Mouse (Mus musculus) kidney, adult 18-20 months (tissue): Measurements from ENCODE around the gene Pomt1.

Experiments used
- DNase-seq: peaks from one replicate; pipeline ENCODE4 v3.0.0; 2021

The Pomt1 gene

DNA sequence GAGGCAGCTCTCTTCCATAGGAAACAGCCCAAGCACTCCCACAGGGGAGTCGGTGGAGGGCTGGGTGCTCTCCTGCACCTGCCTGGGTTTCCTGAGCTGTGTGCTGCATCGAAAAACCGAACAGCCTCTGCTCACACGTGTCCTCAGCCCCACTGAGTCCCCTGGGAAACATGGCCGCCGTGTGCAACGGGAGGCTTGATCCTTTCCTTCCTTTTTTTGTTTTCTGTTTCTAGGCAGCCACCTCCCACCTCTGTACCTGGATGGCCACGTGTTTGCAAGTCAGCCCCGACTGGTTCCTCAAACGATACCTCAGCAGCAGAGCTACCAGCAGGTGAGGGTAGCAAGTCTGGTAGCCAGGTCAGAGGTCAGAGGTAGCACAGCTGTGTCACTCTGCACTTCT lies 14.3 kb upstream of the Pomt1 start:
- DNase-seq = no peak

GRCm38 (mm10) chr2:32235433-32235832 lies 957 bp upstream of the Pomt1 start:
- DNase-seq = no peak

- peak; percentile 62 for DNase-seq
Measured at GRCm38 (mm10) chr2:32236760-32237487, 534 bp downstream of the Pomt1 start.

- DNase-seq = no peak
Measured at GRCm38 (mm10) chr2:32237571-32237970, 1.2 kb downstream of the Pomt1 start.

- no peak for DNase-seq
Measured at GRCm38 (mm10) chr2:32238708-32239435, 2.5 kb downstream of the Pomt1 start.

DNA sequence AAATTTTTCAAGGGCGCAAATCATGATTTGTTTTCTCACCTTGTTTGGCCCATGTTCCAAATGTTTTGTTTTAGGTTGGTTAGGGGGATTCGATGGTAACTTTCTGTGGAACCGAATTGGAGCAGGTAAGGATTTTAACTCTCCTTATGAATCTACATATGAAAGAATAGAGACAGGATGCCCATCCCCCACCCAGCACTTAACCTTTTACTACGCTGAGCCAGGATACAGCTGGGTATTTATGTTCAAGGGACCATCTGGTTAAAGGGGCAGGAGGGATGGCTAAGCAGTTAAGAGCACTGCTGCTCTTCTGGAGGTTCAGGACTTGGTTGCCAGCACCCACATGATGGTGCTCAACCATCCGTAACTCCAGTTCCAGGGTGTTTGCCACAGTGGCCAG lies 4.2 kb downstream of the Pomt1 start:
- no peak for DNase-seq

DNA sequence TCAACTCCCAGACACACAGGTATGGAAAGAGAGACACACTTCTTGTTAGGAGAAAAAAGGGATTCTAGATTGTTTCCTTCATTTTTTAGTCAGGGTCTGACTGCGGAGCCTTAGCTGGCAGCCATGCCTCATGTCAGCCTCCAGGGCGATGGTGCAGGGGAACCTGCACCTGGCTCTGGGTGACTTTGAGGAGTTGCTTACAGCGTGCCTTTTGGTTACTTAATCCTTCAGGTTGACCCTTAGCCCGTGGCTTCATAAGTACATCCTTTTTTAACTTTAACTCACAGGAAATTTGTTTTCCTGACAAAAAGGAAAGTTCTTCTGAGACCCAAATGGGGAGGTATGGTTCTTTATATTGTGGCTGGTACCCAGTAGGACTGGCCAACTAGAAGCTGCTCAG lies 6.6 kb downstream of the Pomt1 start:
- DNase-seq = no peak

GRCm38 (mm10) chr2:32246741-32247140 lies 10.4 kb downstream of the Pomt1 start:
- DNase-seq = no peak

GRCm38 (mm10) chr2:32248377-32249361 lies 12.3 kb downstream of the Pomt1 start:
- DNase-seq = peak; percentile 41

- DNase-seq = no peak
Measured at GRCm38 (mm10) chr2:32251791-32252527, 15.6 kb downstream of the Pomt1 start.

DNA sequence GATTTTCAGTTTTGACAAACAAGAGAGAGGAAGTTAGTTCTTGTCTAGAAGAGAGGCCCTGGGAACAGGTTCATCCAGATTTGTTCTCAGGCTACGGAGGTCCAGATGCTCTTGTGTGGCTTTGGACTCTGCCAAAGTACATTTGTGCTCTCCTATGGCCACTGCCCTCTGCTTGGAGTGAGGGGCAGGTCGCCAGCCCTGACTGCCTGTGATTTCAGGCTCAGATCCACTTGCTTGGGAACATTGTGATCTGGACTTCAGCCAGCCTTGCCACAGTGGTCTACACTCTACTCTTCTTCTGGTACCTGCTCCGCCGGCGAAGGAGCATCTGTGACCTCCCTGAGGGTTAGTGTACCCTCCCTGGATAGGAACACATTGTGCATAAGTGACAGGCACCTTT lies 16.3 kb downstream of the Pomt1 start:
- DNase-seq = no peak

DNA sequence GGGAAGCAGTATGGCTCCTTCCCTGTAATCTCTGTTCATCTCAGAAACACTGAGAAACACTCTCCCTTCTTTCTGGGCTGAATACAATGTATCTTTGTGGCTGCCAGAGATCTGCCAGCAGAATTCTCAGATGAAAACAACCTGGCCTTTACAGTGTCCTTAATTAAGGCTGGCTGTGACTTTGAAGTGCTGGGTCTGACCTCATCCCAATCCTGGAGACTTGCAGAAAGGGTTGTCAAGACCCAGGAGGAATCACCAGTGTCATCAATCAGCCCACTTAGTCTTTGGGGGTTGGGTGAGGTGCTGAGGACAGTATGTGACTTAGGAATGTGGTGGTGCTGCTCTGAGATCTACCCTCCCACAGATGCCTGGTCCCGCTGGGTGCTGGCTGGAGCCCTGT lies 17.0 kb downstream of the Pomt1 start:
- no peak for DNase-seq

GRCm38 (mm10) chr2:32254563-32254962 lies 18.2 kb downstream of the Pomt1 start:
- no peak for DNase-seq

DNA sequence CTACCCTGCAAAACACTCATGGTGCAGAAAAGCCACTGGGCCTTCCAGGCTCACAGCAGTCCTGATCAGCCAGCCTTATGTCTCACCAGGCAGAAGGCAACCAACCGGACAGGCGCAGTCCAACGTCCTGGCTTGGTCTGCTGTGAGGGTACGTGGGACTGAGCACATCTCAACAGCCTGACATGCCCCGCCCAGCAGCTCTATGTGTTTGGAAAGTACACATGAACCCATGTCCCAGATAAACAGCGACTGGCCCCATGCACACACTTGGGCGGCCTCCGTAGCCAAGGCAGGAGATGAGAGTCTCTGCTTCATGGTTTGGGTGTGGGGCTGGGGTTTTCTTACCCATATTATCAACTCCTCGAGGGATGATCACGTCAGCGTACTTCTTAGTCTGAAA lies 19.9 kb downstream of the Pomt1 start:
- DNase-seq = no peak

GRCm38 (mm10) chr2:32258887-32259533 lies 22.6 kb downstream of the Pomt1 start:
- DNase-seq = peak; percentile 55

GRCm38 (mm10) chr2:32259657-32260417 lies 23.4 kb downstream of the Pomt1 start, which contains the start of gene Uck1:
Gene Uck1 (minus strand): TSS chr2:32260159.
- peak; percentile 92 for DNase-seq

DNA sequence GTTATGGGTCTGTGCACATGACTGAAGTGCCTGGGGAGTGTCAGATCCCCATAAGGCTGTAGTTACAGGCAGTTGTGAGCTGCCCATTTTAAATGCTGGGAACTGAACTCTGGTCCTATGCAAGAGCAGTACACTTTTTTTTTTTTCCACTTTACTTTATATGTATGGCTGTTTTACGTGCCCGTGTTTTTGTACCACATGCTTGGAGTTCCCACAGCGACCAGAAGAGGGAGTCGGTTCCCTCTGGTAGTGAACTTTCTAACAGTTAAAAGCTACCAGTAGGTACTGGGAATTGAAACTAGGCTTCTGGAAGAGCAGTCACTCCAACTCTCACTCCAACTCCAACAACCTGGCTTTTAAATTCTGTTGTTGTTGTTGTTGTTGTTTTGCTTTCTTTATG lies 24.2 kb downstream of the Pomt1 start:
- peak; percentile 66 for DNase-seq

DNA sequence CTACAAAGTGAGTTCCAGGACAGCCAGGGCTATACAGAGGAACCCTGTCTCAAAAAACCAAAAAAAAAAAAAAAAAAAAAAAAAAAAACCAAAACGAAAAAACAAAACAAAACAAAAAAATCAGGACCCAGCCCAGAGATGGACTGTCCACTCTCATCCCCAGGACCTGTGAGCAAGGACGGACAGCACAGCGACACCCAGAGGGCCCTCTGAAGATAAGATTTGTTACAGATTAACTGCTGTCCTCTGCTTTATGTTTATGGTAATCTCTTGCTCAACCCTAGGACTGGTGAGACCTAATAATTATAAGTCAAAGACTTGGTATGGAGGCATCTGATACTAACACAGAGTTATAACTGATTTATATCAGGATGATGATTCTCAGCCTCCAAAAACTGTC lies 39.4 kb downstream of the Pomt1 start:
- DNase-seq = no peak

DNA sequence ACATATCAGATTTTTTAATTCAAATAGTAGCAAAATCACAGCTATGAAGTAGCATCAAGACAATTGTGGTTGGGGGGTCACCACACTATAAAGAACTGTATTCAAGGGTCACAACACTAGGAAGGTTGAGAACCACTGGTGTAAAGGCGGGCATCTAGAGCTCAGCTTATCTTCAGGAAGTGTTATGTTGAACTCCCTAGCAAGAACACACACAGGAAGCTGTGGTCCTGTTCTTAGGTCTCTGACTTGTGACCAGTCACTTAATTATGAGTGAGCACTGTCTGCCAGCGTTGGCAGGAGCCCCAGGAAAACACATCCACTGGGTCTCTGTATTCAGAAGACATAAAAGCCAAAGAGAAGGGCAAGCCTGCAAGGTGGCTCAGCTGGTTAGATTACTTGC lies 45.9 kb downstream of the Pomt1 start:
- no peak for DNase-seq

DNA sequence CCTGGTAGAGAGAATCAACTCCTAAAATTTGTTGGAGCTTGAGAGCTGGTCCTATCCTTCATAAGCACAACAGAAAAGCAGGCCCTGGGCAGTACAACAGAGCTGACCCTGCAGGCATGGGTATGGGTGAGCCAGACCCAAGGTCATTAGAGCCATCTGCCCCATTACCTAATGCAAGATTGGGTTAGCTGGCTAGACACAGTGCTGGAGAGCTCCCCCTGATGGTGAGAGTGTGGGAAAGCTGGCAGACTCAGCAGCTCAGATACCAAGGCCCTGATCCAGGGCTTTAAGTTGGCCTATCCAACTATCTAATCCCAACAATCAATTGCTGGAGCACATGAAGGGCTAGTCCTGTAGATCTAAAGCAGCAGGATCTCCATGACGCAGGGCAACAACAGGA lies 46.3 kb downstream of the Pomt1 start:
- peak; percentile 71 for DNase-seq

GRCm38 (mm10) chr2:32283986-32284385 lies 47.6 kb downstream of the Pomt1 start:
- no peak for DNase-seq
